Mouse (Mus musculus) mature B cell (primary cell): ENCODE results near the gene Hnrnpab.

Experiments
- in situ Hi-C: fragments of 300-500 bp; cut with MboI; formaldehyde crosslinking; loops from 2 replicates; pipeline ENCODE4 v1.14.3; 2019

Gene Hnrnpab

GRCm38 (mm10) chr11:51568801-51569200 lies 37.8 kb downstream of the Hnrnpab start:
- in situ Hi-C loops, result no loop called here

GRCm38 (mm10) chr11:51565951-51566350 lies 40.7 kb downstream of the Hnrnpab start:
- in situ Hi-C loops, result no loop called here

DNA sequence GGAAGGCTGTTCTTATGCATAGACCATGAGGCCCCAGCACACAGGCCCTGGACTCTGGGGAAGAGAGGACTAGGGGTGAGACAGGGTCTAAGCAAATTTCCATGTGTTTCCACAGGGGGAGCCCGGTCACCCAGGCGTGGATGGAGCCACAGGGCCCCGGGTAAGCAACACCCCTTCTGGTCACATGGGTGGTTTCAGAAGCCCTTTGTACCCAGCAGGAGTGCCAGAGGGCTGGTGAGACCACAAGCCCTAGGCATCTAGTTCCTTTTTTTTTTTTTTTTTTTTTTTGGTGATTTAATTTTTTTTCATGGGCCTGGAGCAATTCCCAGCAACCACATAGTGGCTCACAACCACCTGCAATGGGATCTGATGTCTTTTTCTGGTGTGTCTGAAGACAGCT lies 41.6 kb downstream of the Hnrnpab start:
- in situ Hi-C loops, result no loop called here

DNA sequence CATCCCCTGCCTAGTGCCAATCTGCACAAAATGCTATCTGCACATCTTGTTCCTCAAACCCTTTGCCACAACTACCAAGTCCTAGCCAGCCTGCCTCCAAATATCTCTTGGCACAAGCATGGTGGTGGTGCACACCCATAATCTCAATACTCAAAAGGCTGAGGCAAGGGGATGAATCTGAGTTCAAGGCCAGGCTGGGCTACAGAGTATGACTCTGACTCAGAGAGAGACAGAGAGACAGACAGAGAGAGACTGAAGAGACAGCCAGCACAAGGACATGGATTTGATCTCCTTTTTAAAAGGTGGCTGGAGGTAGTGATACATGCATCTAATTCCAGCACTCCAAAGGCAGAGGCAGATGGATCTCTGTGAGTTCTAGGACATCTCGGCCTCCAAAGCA lies 43.4 kb downstream of the Hnrnpab start:
- in situ Hi-C loops, result no loop called here

DNA sequence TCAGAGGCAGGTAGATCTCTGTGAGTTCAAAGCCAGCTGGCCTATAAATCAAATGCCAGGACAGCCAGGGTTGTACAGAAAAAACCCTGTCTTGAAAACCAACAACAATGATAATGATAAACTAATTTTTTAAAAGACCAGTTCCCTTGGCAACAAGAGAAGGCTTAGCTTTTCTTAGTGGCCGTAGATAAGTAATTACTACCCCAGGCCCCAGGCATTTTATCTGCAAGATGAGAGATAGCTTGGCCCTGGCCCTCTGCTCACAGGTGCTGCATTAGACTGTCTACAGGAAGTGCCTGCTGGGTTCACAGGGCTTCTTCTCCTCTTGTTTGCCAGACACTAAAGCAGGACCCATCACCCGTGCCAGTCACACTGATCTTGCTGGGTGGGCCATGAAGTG lies 51.6 kb downstream of the Hnrnpab start:
- in situ Hi-C loops, result no loop called here

- in situ Hi-C loops, result no loop called here
These were observed 52.1 kb downstream of the Hnrnpab start for GRCm38 (mm10) chr11:51554590-51554989.

DNA sequence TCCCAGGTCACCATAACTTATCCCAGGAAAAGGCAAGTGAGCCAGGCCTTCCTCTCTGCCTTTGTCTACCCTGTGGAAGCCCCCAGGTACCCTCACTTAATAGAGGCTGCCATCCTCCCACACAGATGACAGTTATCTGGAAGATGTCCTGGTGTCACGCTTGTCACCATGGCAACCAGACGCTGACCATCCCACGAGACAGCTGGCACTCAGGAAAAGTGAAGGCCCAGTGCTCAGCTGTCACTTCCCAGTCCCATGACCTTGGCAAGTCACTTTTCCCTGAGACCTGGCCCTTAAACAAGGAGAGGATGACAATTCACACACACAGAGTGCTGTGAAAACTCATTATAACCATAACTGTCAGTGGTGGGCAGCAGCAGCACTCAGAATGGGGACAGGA lies 54.6 kb downstream of the Hnrnpab start:
- in situ Hi-C loops, result no loop called here

DNA sequence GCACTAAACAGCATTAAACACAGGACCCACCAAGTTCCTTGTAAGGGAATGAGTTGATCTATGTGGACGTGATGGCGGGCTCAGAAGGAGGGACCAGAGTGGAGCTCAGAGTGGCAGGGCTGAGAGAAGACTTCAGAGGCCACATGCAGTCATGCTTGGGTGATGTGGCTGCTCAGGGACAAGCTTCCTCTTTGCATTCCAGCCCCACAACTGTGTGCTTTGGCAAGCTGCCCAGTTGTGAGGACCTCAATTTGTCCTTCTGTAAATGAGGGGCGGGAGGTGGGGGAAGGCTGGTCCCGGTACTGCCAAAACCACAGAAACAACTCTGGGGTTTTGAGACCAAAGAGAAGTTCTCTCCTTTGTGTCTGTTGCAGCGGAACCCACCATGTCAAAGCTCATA lies 55.4 kb downstream of the Hnrnpab start:
- in situ Hi-C loops, result no loop called here
